Mouse (Mus musculus) liver, postnatal 0 days (tissue): ENCODE data around the gene Defb45. TPM values are rescaled to one million over a fixed set of nuclear protein-coding genes. Genes with fewer than 3 reads are reported as not detected.

ENCODE experiments used
- ATAC-seq: fragments of 200-750 bp; cut with Nextera tagmentation; 2 replicates; pipeline ENCODE4 v1.8.0; 2017; ENCODE audit warnings: mild to moderate bottlenecking, moderate library complexity
- DNase-seq: peaks from one replicate; pipeline ENCODE4 v3.0.0-alpha.2; 2016
- H3K27ac ChIP-seq: fragments of 300-500 bp; sonication (generic); 2 replicates; pipeline ENCODE4 v1.5.1; 2014; ENCODE audit warnings: antibody characterized with exemption, moderate library complexity, mild to moderate bottlenecking, low read depth
- H3K27me3 ChIP-seq: fragments of 300-500 bp; sonication (generic); 2 replicates; pipeline ENCODE4 v1.6.1; 2014; ENCODE audit warnings: low read length, control low read depth, mixed read lengths; ENCODE audit not compliant: insufficient read depth
- H3K36me3 ChIP-seq: fragments of 300-500 bp; sonication (generic); replicated peaks from 2 replicates; pipeline ENCODE4 v1.6.1; 2014; ENCODE audit warnings: mild to moderate bottlenecking, control low read depth, low read length, moderate library complexity, mixed read lengths; ENCODE audit not compliant: insufficient read depth
- H3K4me1 ChIP-seq: fragments of 300-500 bp; sonication (generic); 2 replicates; pipeline ENCODE4 v1.6.1; 2014; ENCODE audit warnings: antibody characterized with exemption, mild to moderate bottlenecking, control low read depth; ENCODE audit not compliant: insufficient read depth
- H3K4me2 ChIP-seq: fragments of 300-500 bp; sonication (generic); 2 replicates; pipeline ENCODE4 v1.6.1; 2014; ENCODE audit warnings: low read depth, mild to moderate bottlenecking, low read length, moderate library complexity, mixed read lengths
- H3K4me3 ChIP-seq: fragments of 300-500 bp; sonication (generic); 2 replicates; pipeline ENCODE4 v1.5.1; 2014; ENCODE audit warnings: low read depth, low read length
- H3K9ac ChIP-seq: fragments of 300-500 bp; sonication (generic); replicated peaks from 2 replicates; pipeline ENCODE4 v1.6.1; 2014; ENCODE audit warnings: mild to moderate bottlenecking, moderate library complexity
- H3K9me3 ChIP-seq: fragments of 300-500 bp; sonication (generic); 2 replicates; pipeline ENCODE4 v1.6.1; 2016; ENCODE audit warnings: mild to moderate bottlenecking, control low read depth, low read length, mixed read lengths
- CTCF ChIP-seq: sonication (generic); IDR thresholded peaks from 2 replicates; pipeline ENCODE4 v1.5.1; 2016; ENCODE audit warnings: antibody characterized with exemption, low read depth
- EP300 ChIP-seq: IDR thresholded peaks from 2 replicates; pipeline ENCODE4 v1.6.1; 2016; ENCODE audit warnings: antibody characterized with exemption, low read depth, mild to moderate bottlenecking
- WGBS: fragments of 180-500 bp; shearing (Covaris S2); extraction: QIAGEN DNeasy Blood & Tissue Kit; methylation state at CpG from one replicate; pipeline ENCODE4 v1.1.7; 2014; ENCODE audit not compliant: insufficient replicate concordance; 5-methylcytosine and 5-hydroxymethylcytosine counted together
- polyA plus RNA-seq: library from polyadenylated mRNA; unstranded; fragments of >200 nt; fragmentation: Nextera tagmentation; extraction: Ambion mirVana; gene quantifications from 2 replicates; pipeline ENCODE4 v1.2.1, GENCODE M21; 2015

The Defb45 gene
- polyA plus RNA-seq, 1 experiment from 2014 or later, result not detected

GRCm38 (mm10) chr2:152572114-152572794 is 26.9 kb downstream of the Defb45 start, which contains the start of gene Defb21:
Gene Defb21, plus strand, starts transcription at chr2:152572744.
- Histone ChIP-seq H3K9me3 (no peaks in the 10 kb centered on the region), H3K27me3 (no peaks in the 10 kb centered on the region; the same call in 1 of the 2 replicates), H3K27ac (no peak within 1 kb of the TSS), H3K4me1 (no peaks in the 10 kb centered on the region), H3K4me2 (no peak within 1 kb of the TSS), H3K4me3 (no peak within 1 kb of the TSS), H3K36me3 (no peaks in the 10 kb centered on the region), H3K9ac (no peak within 1 kb of the TSS)
- DNase-seq (peak; percentile 45), ATAC-seq (no peak)
- TF ChIP-seq EP300 (no peak), CTCF (peak; percentile 54)
- WGBS, result 53% methylated on average over 11 of the region's 11 CpGs

- TF ChIP-seq EP300 (no peak), CTCF (no peak)
- no peak overlapping the region for H3K4me3 ChIP-seq
These were observed 28.9 kb downstream of the Defb45 start for GRCm38 (mm10) chr2:152570313-152570712.

GRCm38 (mm10) chr2:152569881-152570280 is 29.3 kb downstream of the Defb45 start:
- no peaks in the 10 kb centered on the region; the same call in 1 of the 2 replicates for H3K27me3 ChIP-seq
- ATAC-seq, result no peak
- H3K9me3 ChIP-seq, result no peaks in the 10 kb centered on the region
- H3K4me2 ChIP-seq, result no peak overlapping the region
- 67% methylated on average over 4 of the region's 4 CpGs for WGBS
- DNase-seq, result no peak
- H3K4me3 ChIP-seq, result no peak overlapping the region
- no peak overlapping the region for H3K27ac ChIP-seq
- H3K9ac ChIP-seq, result no peak overlapping the region
- no peaks in the 10 kb centered on the region for H3K36me3 ChIP-seq
- no peaks in the 10 kb centered on the region for H3K4me1 ChIP-seq
- TF ChIP-seq EP300 (no peak), CTCF (no peak)

More at GRCm38 (mm10) chr2:152570313-152570712, 28.9 kb downstream of the Defb45 start:
- no peak overlapping the region for H3K4me2 ChIP-seq
- no peak overlapping the region for H3K27ac ChIP-seq
- H3K4me1 ChIP-seq, result no peaks in the 10 kb centered on the region
- H3K9me3 ChIP-seq, result no peaks in the 10 kb centered on the region
- ATAC-seq (no peak), DNase-seq (no peak)
- no peaks in the 10 kb centered on the region for H3K36me3 ChIP-seq
- H3K27me3 ChIP-seq, result no peaks in the 10 kb centered on the region; the same call in 1 of the 2 replicates
- WGBS, result 46% methylated on average over 6 of the region's 6 CpGs
- H3K9ac ChIP-seq, result no peak overlapping the region

- DNase-seq, result no peak
- TF ChIP-seq CTCF, result no peak
- TF ChIP-seq EP300, result no peak
- no peak within 1 kb of the TSS for H3K27ac ChIP-seq
- H3K9ac ChIP-seq, result no peak within 1 kb of the TSS
- H3K4me1 ChIP-seq, result no peaks in the 10 kb centered on the region
- no peaks in the 10 kb centered on the region; the same call in 1 of the 2 replicates for H3K27me3 ChIP-seq
- no peaks in the 10 kb centered on the region for H3K36me3 ChIP-seq
- no peak for ATAC-seq
- H3K4me2 ChIP-seq, result no peak within 1 kb of the TSS
- H3K4me3 ChIP-seq, result no peak within 1 kb of the TSS
- 82% methylated on average over 5 of the region's 5 CpGs for WGBS
- H3K9me3 ChIP-seq, result no peaks in the 10 kb centered on the region
These were observed 30.2 kb downstream of the Defb45 start, which contains the start of gene Gm17416 for GRCm38 (mm10) chr2:152569038-152569437. Gene Gm17416, plus strand, starts transcription at chr2:152569338.

DNA sequence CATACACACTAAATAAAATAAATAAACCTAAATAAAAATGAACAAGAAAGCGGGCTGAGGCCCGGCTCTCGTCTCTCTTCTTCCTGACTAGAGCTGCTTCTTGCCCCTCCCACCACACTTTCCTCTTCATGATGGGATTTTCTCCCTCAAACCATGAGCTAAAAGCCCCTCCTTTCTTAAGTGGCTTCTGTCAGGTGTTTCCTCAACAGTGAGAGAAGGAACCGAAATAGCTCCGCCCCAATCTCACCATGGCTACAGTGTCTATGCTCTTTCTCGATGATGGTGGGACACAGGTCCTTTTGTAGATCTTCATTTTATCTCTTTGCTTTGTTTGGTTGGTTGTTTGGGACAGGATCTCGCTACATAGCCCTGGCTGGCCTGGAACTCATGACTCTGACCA is 42.5 kb downstream of the Defb45 start:
- no peak for ATAC-seq
- no peak overlapping the region for H3K9ac ChIP-seq
- H3K27me3 ChIP-seq, result no peaks in the 10 kb centered on the region; the same call in 1 of the 2 replicates
- H3K4me1 ChIP-seq, result no peaks in the 10 kb centered on the region
- no peak for TF ChIP-seq CTCF
- TF ChIP-seq EP300, result no peak
- no peaks in the 10 kb centered on the region for H3K36me3 ChIP-seq
- H3K4me3 ChIP-seq, result no peak overlapping the region
- H3K9me3 ChIP-seq, result no peaks in the 10 kb centered on the region
- WGBS, result 66% methylated on average over 7 of the region's 7 CpGs
- DNase-seq, result no peak
- no peak overlapping the region for H3K4me2 ChIP-seq
- no peak overlapping the region for H3K27ac ChIP-seq

GRCm38 (mm10) chr2:152553774-152554423 is 45.3 kb downstream of the Defb45 start:
- Histone ChIP-seq H3K4me3 (no peak overlapping the region), H3K4me2 (no peak overlapping the region), H3K9me3 (no peaks in the 10 kb centered on the region), H3K9ac (no peak overlapping the region), H3K4me1 (no peaks in the 10 kb centered on the region), H3K36me3 (no peaks in the 10 kb centered on the region), H3K27me3 (no peaks in the 10 kb centered on the region; the same call in 1 of the 2 replicates), H3K27ac (no peak overlapping the region)
- DNase-seq (peak; percentile 55), ATAC-seq (no peak)
- peak; percentile 69 for TF ChIP-seq CTCF
- TF ChIP-seq EP300, result no peak
- WGBS, result 13% methylated on average over 16 of the region's 16 CpGs
